Comparison of ENCODE assay signal across 11 mouse cellular contexts in genomic region chr13:54403224-54404070, GRCm38 (mm10). TPM values are rescaled to one million over a fixed set of nuclear protein-coding genes. Genes with fewer than 3 reads are reported as not detected.
DNase-seq lines count a peak whose midpoint lies in the region; ATAC-seq and TF ChIP-seq lines count a peak whose summit lies in the region.
"Had no signal": no experiment of that assay in that cellular context is flagged by ENCODE, and none has a peak within 500 bp of the region (broad histone marks: within the 10 kb centered on the region; RNA-seq: fewer than 3 reads in every experiment).

No protein-coding gene starts in this region.

- no peak for TF ChIP-seq POLR2A in brain, embryonic 14.5 days (IDR thresholded peaks at IDR 0.05; ENCODE audit: borderline replicate concordance, extremely low read depth, insufficient read depth, insufficient read length, poor library complexity, severe bottlenecking)
- no peak for TF ChIP-seq POLR2A in heart, adult 2 months (IDR thresholded peaks at IDR 0.05; ENCODE audit: insufficient read depth, low read depth, low read length)

- no peaks in the 10 kb centered on the region for H3K27me3 ChIP-seq in hindbrain, embryonic 15.5 days
- H3K27me3 ChIP-seq in hindbrain, embryonic 14.5 days (ENCODE audit: control insufficient read depth, insufficient read depth, low read length), result no peaks in the 10 kb centered on the region
- H3K27me3 ChIP-seq in embryonic facial prominence, embryonic 14.5 days (replicated peaks; ENCODE audit: control insufficient read depth, insufficient read depth, low read length), result no peaks in the 10 kb centered on the region
- no peaks in the 10 kb centered on the region for H3K27me3 ChIP-seq in kidney, postnatal 0 days (ENCODE audit: insufficient read depth, low read length)
- H3K27me3 ChIP-seq in heart, adult 2 months (ENCODE audit: control insufficient read depth, insufficient read depth, low read length), result no peaks in the 10 kb centered on the region

- no peak for TF ChIP-seq EP300 in heart, adult 2 months (IDR thresholded peaks at IDR 0.05; ENCODE audit: insufficient read depth, low read depth, low read length)

- no peaks in the 10 kb centered on the region for H3K9me3 ChIP-seq in hindbrain, embryonic 15.5 days
- H3K9me3 ChIP-seq in hindbrain, embryonic 14.5 days (ENCODE audit: control insufficient read depth, low read length), result no peaks in the 10 kb centered on the region
- peaks cover 6% of the 10 kb centered on the region; the same call in 1 of the 2 replicates for H3K9me3 ChIP-seq in embryonic facial prominence, embryonic 14.5 days (ENCODE audit: control insufficient read depth, low read length)
- no peaks in the 10 kb centered on the region for H3K9me3 ChIP-seq in kidney, postnatal 0 days (replicated peaks; ENCODE audit: low read length)

- H3K9ac ChIP-seq in hindbrain, embryonic 15.5 days, result no peak overlapping the region
- no peak overlapping the region for H3K9ac ChIP-seq in hindbrain, embryonic 14.5 days
- no peak overlapping the region for H3K9ac ChIP-seq in embryonic facial prominence, embryonic 14.5 days (ENCODE audit: low read depth, low read length)
- no peak overlapping the region for H3K9ac ChIP-seq in kidney, postnatal 0 days (ENCODE audit: low read depth, low read length)
- no peak overlapping the region for H3K9ac ChIP-seq in heart, adult 2 months (ENCODE audit: low read depth, low read length)
- H3K9ac ChIP-seq: liver, postnatal 0 days had no signal

- TF ChIP-seq CTCF in brain, embryonic 14.5 days (IDR thresholded peaks at IDR 0.05; ENCODE audit: borderline replicate concordance, extremely low read depth, insufficient read depth, insufficient read length), result no peak
- no peak for TF ChIP-seq CTCF in kidney, postnatal 0 days (IDR thresholded peaks at IDR 0.05; ENCODE audit: low read depth)
- no peak for TF ChIP-seq CTCF in left cerebral cortex, adult 2 months (IDR thresholded peaks at IDR 0.05)
- TF ChIP-seq CTCF in heart, adult 2 months (IDR thresholded peaks at IDR 0.05), result no peak

- intact Hi-C loops in left cerebral cortex, adult 2 months (cut with DNase I), result loop anchor here (5.0 kb wide), 1 partner anchor 34 kb away; no protein-coding TSS in a partner anchor
- intact Hi-C loops in heart, adult 2 months (cut with DNase I), result no loop called here

- H3K79me2 ChIP-seq in heart, adult 2 months (replicated peaks; ENCODE audit: control insufficient read depth, insufficient read depth, low read length), result no peaks in the 10 kb centered on the region

- no peak for ATAC-seq in hindbrain, embryonic 15.5 days (ENCODE audit: low FRiP score, low read depth)
- ATAC-seq in hindbrain, embryonic 14.5 days (ENCODE audit: low FRiP score), result no peak
- no peak for ATAC-seq in embryonic facial prominence, embryonic 14.5 days (ENCODE audit: low read depth)
- ATAC-seq in kidney, postnatal 0 days (replicated peaks; ENCODE audit: low FRiP score, low read depth), result no peak
- no peak for ATAC-seq in erythroblast, adult 5-6 weeks (replicated peaks; ENCODE audit: low FRiP score, poor library complexity, severe bottlenecking)
- ATAC-seq: liver, postnatal 0 days had no signal

- no peaks in the 10 kb centered on the region for H3K36me3 ChIP-seq in hindbrain, embryonic 15.5 days
- H3K36me3 ChIP-seq in hindbrain, embryonic 14.5 days (replicated peaks; ENCODE audit: control insufficient read depth, insufficient read depth), result no peaks in the 10 kb centered on the region
- H3K36me3 ChIP-seq in embryonic facial prominence, embryonic 14.5 days (ENCODE audit: control insufficient read depth, insufficient read depth, low read length), result no peaks in the 10 kb centered on the region
- H3K36me3 ChIP-seq in kidney, postnatal 0 days (ENCODE audit: insufficient read depth, low read length), result no peaks in the 10 kb centered on the region
- no peaks in the 10 kb centered on the region for H3K36me3 ChIP-seq in heart, adult 2 months (ENCODE audit: control insufficient read depth, insufficient read depth, low read length)

- no peak for DNase-seq in hindbrain, embryonic 14.5 days (ENCODE audit: low spot score)
- DNase-seq in brain, embryonic 14.5 days (ENCODE audit: low read depth), result peak; percentile 80
- DNase-seq in embryonic facial prominence, embryonic 14.5 days (ENCODE audit: low spot score), result peak; percentile 63
- peak; percentile 60 for DNase-seq in kidney, postnatal 0 days (ENCODE audit: low spot score)
- no peak for DNase-seq in left cerebral cortex, adult 2 months (ENCODE audit: extremely low spot score in 1 of 2, low spot score in 2 of 2)
- no peak for DNase-seq in heart, adult 2 months
- DNase-seq: gastrocnemius, postnatal 10 days; heart, postnatal 36 days; liver, postnatal 0 days had no signal

- no peak overlapping the region for H3K4me2 ChIP-seq in hindbrain, embryonic 15.5 days
- H3K4me2 ChIP-seq in hindbrain, embryonic 14.5 days (replicated peaks), result no peak overlapping the region
- no peak overlapping the region; the same call in 1 of the 2 replicates for H3K4me2 ChIP-seq in embryonic facial prominence, embryonic 14.5 days (ENCODE audit: low read depth, low read length)
- H3K4me2 ChIP-seq in kidney, postnatal 0 days (ENCODE audit: low read length), result no peak overlapping the region

- peaks cover 8% of the 10 kb centered on the region for H3K4me1 ChIP-seq in hindbrain, embryonic 15.5 days (replicated peaks)
- no peaks in the 10 kb centered on the region for H3K4me1 ChIP-seq in hindbrain, embryonic 14.5 days (replicated peaks; ENCODE audit: control insufficient read depth, insufficient read depth, low read length)
- peaks cover 3% of the 10 kb centered on the region; the same call in 1 of the 2 replicates for H3K4me1 ChIP-seq in embryonic facial prominence, embryonic 14.5 days (ENCODE audit: control insufficient read depth, insufficient read depth, low read length)
- no peaks in the 10 kb centered on the region for H3K4me1 ChIP-seq in kidney, postnatal 0 days (replicated peaks; ENCODE audit: insufficient read depth, low read length)
- H3K4me1 ChIP-seq in heart, adult 2 months (ENCODE audit: control insufficient read depth, insufficient read depth, low read length), result no peaks in the 10 kb centered on the region

- H3K4me3 ChIP-seq in hindbrain, embryonic 15.5 days, result no peak overlapping the region
- H3K4me3 ChIP-seq in hindbrain, embryonic 14.5 days (replicated peaks; ENCODE audit: low read length), result no peak overlapping the region
- H3K4me3 ChIP-seq in embryonic facial prominence, embryonic 14.5 days (ENCODE audit: low read depth, low read length), result no peak overlapping the region
- no peak overlapping the region for H3K4me3 ChIP-seq in kidney, postnatal 0 days (replicated peaks; ENCODE audit: low read depth, low read length)
- H3K4me3 ChIP-seq in left cerebral cortex, adult 2 months, result no peak overlapping the region
- H3K4me3 ChIP-seq in heart, adult 2 months, result no peak overlapping the region

- 57% methylated on average over 17 of the region's 17 CpGs for WGBS in hindbrain, embryonic 15.5 days
- 64% methylated on average over 17 of the region's 17 CpGs for WGBS in hindbrain, embryonic 14.5 days
- 58% methylated on average over 17 of the region's 17 CpGs for WGBS in embryonic facial prominence, embryonic 14.5 days
- 30% methylated on average over 17 of the region's 17 CpGs for WGBS in kidney, postnatal 0 days
- WGBS in heart, adult 2 months, result 68% methylated on average over 17 of the region's 17 CpGs

- H3K27ac ChIP-seq in hindbrain, embryonic 15.5 days (replicated peaks), result peak overlapping the region; percentile 34; the same call in 1 of the 2 replicates
- H3K27ac ChIP-seq in hindbrain, embryonic 14.5 days, result no peak overlapping the region
- peak overlapping the region; percentile 44 for H3K27ac ChIP-seq in embryonic facial prominence, embryonic 14.5 days (replicated peaks; ENCODE audit: low read depth, low read length)
- H3K27ac ChIP-seq in kidney, postnatal 0 days, result peak overlapping the region; percentile 25; the same call in 1 of the 2 replicates
- no peak overlapping the region for H3K27ac ChIP-seq in left cerebral cortex, adult 2 months
- H3K27ac ChIP-seq in heart, adult 2 months, result no peak overlapping the region

RNA-seq across cellular contexts. Expression of gene Cplx2, which starts 32.3 kb away (rescaled TPM):
- polyA plus RNA-seq in hindbrain, embryonic 15.5 days (2015; fragmentation: Nextera tagmentation; extraction: Ambion mirVana), result 27.9 and 31.2 TPM in 2 replicates
- polyA plus RNA-seq in hindbrain, embryonic 14.5 days (2014; fragmentation: Nextera tagmentation; extraction: Ambion mirVana), result 24.9 and 30.1 TPM in 2 replicates
- polyA plus RNA-seq in brain, embryonic 14.5 days (2012; rRNA removed), result 43.3 and 69.2 TPM in 2 replicates
- polyA plus RNA-seq in embryonic facial prominence, embryonic 14.5 days (2014; fragmentation: Nextera tagmentation; extraction: Ambion mirVana), result 7.0 and 9.6 TPM in 2 replicates
- polyA plus RNA-seq in kidney, postnatal 0 days (2015; fragmentation: Nextera tagmentation; extraction: Ambion mirVana), result 4.0 and 4.5 TPM in 2 replicates
- not detected in 2 replicates for total RNA-seq in erythroblast, adult 5-6 weeks (2015; ENCODE audit: low replicate concordance)
- 0.34 TPM in 1 of 2 replicates, not detected in the other for total RNA-seq in erythroblast, adult 5-6 weeks (2017; ENCODE audit: low replicate concordance)
- total RNA-seq in left cerebral cortex, adult 2 months (2021), result 100 to 1,000 TPM; 798 to 848 TPM
- 1 to 10 TPM; 2.3 to 2.4 TPM for total RNA-seq in heart, adult 2 months (2021)
- polyA plus RNA-seq in heart, adult 2 months (2012; rRNA removed), result 3.0 and 4.2 TPM in 2 replicates

Comparison
In these comparisons a context has a peak if more than half of its experiments do, and no peak if none do; other contexts are left out.
1. H3K27ac ChIP-seq: peak in hindbrain, embryonic 15.5 days (single experiment), embryonic facial prominence, embryonic 14.5 days (single experiment) and kidney, postnatal 0 days (single experiment); none in hindbrain, embryonic 14.5 days (single experiment), left cerebral cortex, adult 2 months (single experiment) and heart, adult 2 months (single experiment).
2. DNase-seq: peak in brain, embryonic 14.5 days (single experiment), embryonic facial prominence, embryonic 14.5 days (single experiment) and kidney, postnatal 0 days (single experiment); none in hindbrain, embryonic 14.5 days (single experiment), left cerebral cortex, adult 2 months (0 of 2) and heart, adult 2 months (0 of 2).